Mouse (Mus musculus) frontal cortex, adult (tissue): ENCODE results near the gene Ehd4.
A peak's percentile ranks its signal among the peaks of the same experiment; 100 is the strongest.

Experiments
- ATAC-seq: cut with Nextera tagmentation; 2 replicates; pipeline ENCODE4 v1.9.2; 2017; ENCODE audit warnings: mild to moderate bottlenecking, moderate library complexity, mixed read lengths; ENCODE audit not compliant: low TSS enrichment

The Ehd4 gene

GRCm38 (mm10) chr2:120144390-120144789, 10.0 kb downstream of the Ehd4 start:
- no peak for ATAC-seq

- no peak for ATAC-seq
Measured at GRCm38 (mm10) chr2:120142336-120142735, 12.1 kb downstream of the Ehd4 start.

GRCm38 (mm10) chr2:120141671-120142070, 12.7 kb downstream of the Ehd4 start:
- ATAC-seq, result no peak

- ATAC-seq, result no peak
Measured at GRCm38 (mm10) chr2:120140326-120140725, 14.1 kb downstream of the Ehd4 start.

GRCm38 (mm10) chr2:120139091-120139490, 15.3 kb downstream of the Ehd4 start:
- ATAC-seq, result no peak

- no peak for ATAC-seq
Measured at GRCm38 (mm10) chr2:120137281-120137680, 17.1 kb downstream of the Ehd4 start.

GRCm38 (mm10) chr2:120134453-120135075, 19.8 kb downstream of the Ehd4 start:
- ATAC-seq, result peak; percentile 34; the same call in 1 of the 2 replicates

GRCm38 (mm10) chr2:120131881-120132280, 22.5 kb downstream of the Ehd4 start:
- ATAC-seq, result no peak

- no peak for ATAC-seq
Measured at GRCm38 (mm10) chr2:120129252-120129908, 25.0 kb downstream of the Ehd4 start.

- ATAC-seq, result no peak
Measured at GRCm38 (mm10) chr2:120128611-120129051, 25.8 kb downstream of the Ehd4 start.

- no peak for ATAC-seq
Measured at GRCm38 (mm10) chr2:120128011-120128410, 26.4 kb downstream of the Ehd4 start.

- no peak for ATAC-seq
Measured at GRCm38 (mm10) chr2:120126901-120127300, 27.5 kb downstream of the Ehd4 start.

GRCm38 (mm10) chr2:120126408-120126807, 28.0 kb downstream of the Ehd4 start:
- no peak for ATAC-seq

- no peak for ATAC-seq
Measured at GRCm38 (mm10) chr2:120125461-120125860, 28.9 kb downstream of the Ehd4 start.

GRCm38 (mm10) chr2:120124946-120125345, 29.5 kb downstream of the Ehd4 start:
- no peak for ATAC-seq

GRCm38 (mm10) chr2:120124096-120124495, 30.3 kb downstream of the Ehd4 start:
- peak; percentile 84 for ATAC-seq

- ATAC-seq, result no peak
Measured at GRCm38 (mm10) chr2:120122983-120123382, 31.4 kb downstream of the Ehd4 start.

- no peak for ATAC-seq
Measured at GRCm38 (mm10) chr2:120117346-120117745, 37.1 kb downstream of the Ehd4 start.

GRCm38 (mm10) chr2:120116362-120116761, 38.0 kb downstream of the Ehd4 start:
- no peak for ATAC-seq

- ATAC-seq, result no peak
Measured at GRCm38 (mm10) chr2:120114977-120115376, 39.4 kb downstream of the Ehd4 start.

GRCm38 (mm10) chr2:120113963-120114362, 40.4 kb downstream of the Ehd4 start:
- no peak for ATAC-seq

GRCm38 (mm10) chr2:120113476-120113875, 40.9 kb downstream of the Ehd4 start:
- ATAC-seq, result no peak

- no peak for ATAC-seq
Measured at GRCm38 (mm10) chr2:120111596-120111995, 42.8 kb downstream of the Ehd4 start.

- ATAC-seq, result no peak
Measured at GRCm38 (mm10) chr2:120111172-120111571, 43.2 kb downstream of the Ehd4 start.
